Mouse (Mus musculus): ENCODE data around the gene Fam161a. TPM values are rescaled to one million over a fixed set of nuclear protein-coding genes. Genes with fewer than 3 reads are reported as not detected.
"Not testable (repeated sequence)": the region's sequence is repeated elsewhere in the genome, so short reads cannot be mapped to it uniquely, and the experiment has no call there.

Fam161a gene
- polyA plus RNA-seq, 1 experiment from 2014 or later = 7.7 TPM

DNA sequence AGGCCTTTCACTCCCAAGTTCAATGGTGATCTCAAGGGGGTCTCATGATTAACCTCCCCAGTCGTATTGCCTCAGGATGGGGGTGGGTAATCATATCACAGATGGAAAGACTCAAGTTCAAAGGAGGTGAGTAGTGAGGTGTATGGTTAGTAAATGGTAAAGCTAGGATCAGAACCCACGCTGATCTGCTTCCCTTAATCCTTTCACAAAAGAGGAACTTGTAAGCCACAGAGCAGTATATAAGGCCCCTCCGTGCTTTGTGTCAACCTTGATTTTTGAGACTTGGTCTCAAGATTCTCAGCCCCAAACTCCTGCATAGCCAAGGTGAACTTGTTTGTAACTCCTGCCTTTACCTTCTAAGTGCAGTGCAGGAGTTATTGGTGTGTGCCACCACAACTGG lies 16.8 kb downstream of the Fam161a start:
- Histone ChIP-seq H3K36me3 (no peaks in the 10 kb centered on the region), H3K4me1 (no peaks in the 10 kb centered on the region), H3K9ac (no peak overlapping the region), H3K27ac (no peak overlapping the region), H3K4me3 (no peak overlapping the region), H3K9me3 (replicated peaks) (no peaks in the 10 kb centered on the region), H3K4me2 (replicated peaks) (no peak overlapping the region), H3K27me3 (no peaks in the 10 kb centered on the region)
- 79% methylated on average over 3 of the region's 3 CpGs for WGBS
- ATAC-seq (ENCODE audit: low FRiP score) = no peak

DNA sequence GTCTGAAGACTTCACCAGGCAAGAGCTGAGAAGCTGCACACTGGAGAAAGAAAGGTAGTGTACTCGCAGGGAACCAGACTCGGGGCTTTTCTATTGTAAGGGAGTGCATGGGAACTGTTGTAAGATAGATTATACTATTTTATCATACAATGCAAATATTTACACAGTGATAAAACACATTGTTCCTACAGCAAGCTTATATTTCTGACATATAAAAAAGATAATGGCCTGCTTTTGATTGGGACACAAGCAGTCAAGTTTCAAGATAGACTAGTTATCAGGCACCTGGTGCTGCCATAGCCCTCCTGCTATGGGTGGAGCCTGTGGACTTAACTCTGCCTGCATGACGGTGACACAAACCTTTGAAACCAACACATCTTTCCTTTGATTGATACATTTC lies 21.6 kb downstream of the Fam161a start:
- Histone ChIP-seq H3K4me1 (no peaks in the 10 kb centered on the region), H3K4me3 (no peak overlapping the region), H3K9ac (no peak overlapping the region), H3K9me3 (replicated peaks) (no peaks in the 10 kb centered on the region), H3K27ac (no peak overlapping the region), H3K4me2 (replicated peaks) (no peak overlapping the region), H3K36me3 (no peaks in the 10 kb centered on the region), H3K27me3 (no peaks in the 10 kb centered on the region)
- 76% methylated on average over 3 of the region's 3 CpGs for WGBS
- ATAC-seq (ENCODE audit: low FRiP score) = no peak

GRCm38 (mm10) chr11:23029399-23029798 lies 22.1 kb downstream of the Fam161a start:
- Histone ChIP-seq H3K4me2 (replicated peaks) (no peak overlapping the region), H3K4me1 (no peaks in the 10 kb centered on the region), H3K4me3 (no peak overlapping the region), H3K36me3 (no peaks in the 10 kb centered on the region), H3K27me3 (no peaks in the 10 kb centered on the region), H3K9ac (no peak overlapping the region), H3K27ac (no peak overlapping the region), H3K9me3 (replicated peaks) (no peaks in the 10 kb centered on the region)
- 81% methylated on average over 6 of the region's 6 CpGs for WGBS
- no peak for ATAC-seq (ENCODE audit: low FRiP score)

DNA sequence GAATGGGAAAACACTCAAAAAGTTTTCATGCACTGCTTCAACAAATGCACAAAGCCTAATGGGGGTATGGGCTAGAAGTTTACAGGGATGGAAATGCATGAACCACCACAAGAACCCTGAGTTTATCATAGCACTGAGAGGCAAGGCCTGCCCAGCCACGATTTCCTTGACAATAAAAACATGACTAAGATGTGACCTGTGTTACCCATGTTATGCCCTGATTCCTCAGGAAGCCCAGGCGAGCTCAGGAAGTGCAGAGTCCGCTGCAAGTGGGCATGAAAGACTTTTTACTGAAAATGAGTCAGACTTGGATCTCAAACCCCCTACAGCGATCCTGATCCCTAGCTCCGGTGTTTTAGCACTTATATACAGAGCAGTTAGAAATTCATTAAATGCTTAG lies 39.9 kb downstream of the Fam161a start:
- Histone ChIP-seq H3K27ac (no peak overlapping the region), H3K36me3 (no peaks in the 10 kb centered on the region), H3K4me3 (no peak overlapping the region), H3K9me3 (replicated peaks) (no peaks in the 10 kb centered on the region), H3K9ac (no peak overlapping the region), H3K4me2 (replicated peaks) (no peak overlapping the region), H3K27me3 (no peaks in the 10 kb centered on the region), H3K4me1 (peaks cover 8% of the 10 kb centered on the region; the same call in 1 of the 2 replicates)
- no peak for ATAC-seq (ENCODE audit: low FRiP score)
- 71% methylated on average over 5 of the region's 5 CpGs for WGBS

DNA sequence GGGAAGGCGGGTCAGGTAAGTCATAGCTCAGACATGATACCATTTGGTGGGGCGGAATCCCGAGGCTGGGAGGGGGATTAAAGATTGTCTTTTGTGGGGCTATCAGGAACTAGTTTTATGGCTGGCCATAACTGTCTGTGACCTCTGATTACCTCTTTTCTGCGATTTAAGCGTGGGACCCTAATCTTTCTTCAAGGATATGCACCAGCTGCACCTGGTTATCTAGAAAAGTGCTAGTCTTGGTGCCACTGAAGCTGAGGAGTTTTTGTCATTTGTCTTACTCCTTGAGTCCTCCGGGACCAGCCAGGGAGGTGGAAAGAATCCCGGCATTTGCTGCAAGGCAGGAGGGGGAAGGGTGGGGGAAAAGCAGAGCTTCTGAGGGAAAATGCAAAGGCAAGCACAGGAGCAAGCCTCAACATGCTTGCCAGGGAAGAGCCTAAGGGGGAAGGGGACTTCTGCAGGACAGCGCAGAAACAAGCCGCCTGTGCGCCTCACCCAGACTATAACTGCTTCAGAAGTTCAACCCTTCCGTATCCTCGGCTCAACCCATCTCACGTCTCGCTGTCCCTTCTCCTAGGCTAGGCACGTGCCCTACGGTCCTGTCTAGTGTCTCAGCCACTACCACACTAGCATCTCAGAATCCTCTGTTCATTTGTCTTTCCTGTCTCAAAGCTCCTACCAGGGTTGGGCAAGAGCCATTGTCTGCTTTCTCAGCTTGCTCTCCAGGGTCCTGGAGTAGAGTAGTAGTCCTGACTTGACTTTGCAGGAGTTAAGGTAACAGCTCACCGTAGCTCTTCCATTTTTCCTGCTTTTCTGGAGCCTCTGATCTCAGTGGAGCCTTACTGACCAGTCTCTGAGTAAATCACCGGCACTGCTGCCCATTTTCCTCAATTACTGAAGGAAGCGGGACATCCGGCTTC lies 40.6 kb downstream of the Fam161a start:
- WGBS = 40% methylated on average over 20 of the region's 20 CpGs
- no peak for ATAC-seq (ENCODE audit: low FRiP score)
- Histone ChIP-seq H3K9ac (no peak overlapping the region), H3K27me3 (no peaks in the 10 kb centered on the region), H3K4me1 (peaks cover 8% of the 10 kb centered on the region; the same call in 1 of the 2 replicates), H3K4me3 (no peak overlapping the region), H3K9me3 (replicated peaks) (no peaks in the 10 kb centered on the region), H3K36me3 (no peaks in the 10 kb centered on the region), H3K27ac (no peak overlapping the region), H3K4me2 (replicated peaks) (peak overlapping the region; percentile 1)

DNA sequence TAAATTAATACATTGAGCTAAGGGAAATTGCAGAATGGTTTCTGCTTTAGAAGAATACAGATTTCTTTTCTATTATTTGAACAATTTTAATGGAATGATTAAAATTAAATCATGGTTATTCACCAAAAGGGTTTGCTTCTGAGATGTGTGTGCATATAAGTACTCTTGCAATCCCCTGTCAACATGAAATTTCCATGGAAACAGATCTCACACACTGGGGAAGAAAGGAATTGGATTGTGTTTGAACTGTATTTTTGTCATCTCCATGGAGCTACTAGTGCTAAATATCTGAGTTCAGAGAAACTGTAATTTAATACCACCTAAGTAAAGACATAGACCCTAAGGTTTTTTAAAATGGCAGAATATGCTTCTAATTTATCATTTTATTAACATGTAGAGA lies 42.3 kb downstream of the Fam161a start:
- Histone ChIP-seq H3K36me3 (no peaks in the 10 kb centered on the region), H3K9ac (no peak overlapping the region), H3K27me3 (no peaks in the 10 kb centered on the region), H3K9me3 (replicated peaks) (no peaks in the 10 kb centered on the region), H3K4me3 (no peak overlapping the region), H3K4me1 (peaks cover 8% of the 10 kb centered on the region; the same call in 1 of the 2 replicates), H3K4me2 (replicated peaks) (no peak overlapping the region), H3K27ac (no peak overlapping the region)
- ATAC-seq (ENCODE audit: low FRiP score) = no peak

GRCm38 (mm10) chr11:23052353-23052752 lies 45.0 kb downstream of the Fam161a start:
- Histone ChIP-seq H3K9me3 (replicated peaks) (no peaks in the 10 kb centered on the region), H3K27ac (no peak overlapping the region), H3K4me1 (peaks cover 8% of the 10 kb centered on the region; the same call in 1 of the 2 replicates), H3K4me3 (no peak overlapping the region), H3K27me3 (no peaks in the 10 kb centered on the region), H3K9ac (no peak overlapping the region), H3K36me3 (no peaks in the 10 kb centered on the region), H3K4me2 (replicated peaks) (no peak overlapping the region)
- whole genome bisulfite sequencing = 66% methylated on average over 4 of the region's 4 CpGs
- ATAC-seq (ENCODE audit: low FRiP score) = no peak

DNA sequence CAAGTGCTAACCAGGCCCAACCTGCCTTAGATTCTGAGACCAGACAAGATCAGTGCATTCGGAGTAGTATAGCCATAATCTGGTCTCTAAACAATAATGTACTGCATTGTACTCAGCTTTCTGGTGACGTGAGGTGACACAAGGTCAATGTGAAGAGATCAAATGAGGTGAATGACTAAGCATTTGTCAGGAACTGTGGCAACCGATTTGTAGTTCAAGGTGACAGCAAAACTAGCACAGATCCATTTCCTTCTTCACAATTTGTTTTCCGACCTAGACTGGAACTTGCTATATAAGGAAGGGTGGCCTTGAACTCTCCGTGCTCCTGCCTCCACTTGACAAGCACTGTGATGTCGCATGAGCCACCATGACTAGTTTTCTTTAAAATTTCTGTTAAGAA lies 55.8 kb downstream of the Fam161a start:
- Histone ChIP-seq H3K27ac (no peak overlapping the region), H3K4me3 (no peak overlapping the region), H3K4me2 (replicated peaks) (no peak overlapping the region), H3K36me3 (no peaks in the 10 kb centered on the region), H3K9ac (no peak overlapping the region; the same call in 1 of the 2 replicates), H3K27me3 (no peaks in the 10 kb centered on the region), H3K4me1 (0 out of 2 replicates have a peak, but pooled peaks cover under 1% of the 10 kb centered on the region), H3K9me3 (replicated peaks) (no peaks in the 10 kb centered on the region)
- ATAC-seq (ENCODE audit: low FRiP score) = no peak
- 83% methylated on average over 6 of the region's 6 CpGs for WGBS

DNA sequence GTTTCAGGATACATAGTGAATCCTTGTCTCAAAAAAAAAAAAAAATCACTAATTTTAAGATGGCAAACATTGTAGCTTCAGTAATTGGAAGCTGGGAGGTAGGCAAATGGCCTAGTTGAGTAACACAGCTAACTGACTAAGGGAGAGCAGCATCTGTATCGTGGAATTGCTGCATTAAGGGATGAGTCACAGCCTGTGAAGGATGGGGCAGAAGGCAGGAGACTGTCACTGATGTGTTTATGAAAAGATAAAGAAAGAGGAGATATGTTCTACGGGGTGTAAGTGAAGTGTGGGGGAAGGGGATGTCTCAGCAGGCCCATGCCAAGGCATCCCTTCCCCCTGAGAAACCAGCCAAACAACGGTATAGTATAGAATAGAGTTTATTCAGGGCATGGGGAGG lies 56.5 kb downstream of the Fam161a start:
- Histone ChIP-seq H3K4me1 (0 out of 2 replicates have a peak, but pooled peaks cover 2% of the 10 kb centered on the region), H3K36me3 (no peaks in the 10 kb centered on the region), H3K27ac (no peak overlapping the region), H3K4me2 (replicated peaks) (no peak overlapping the region), H3K4me3 (no peak overlapping the region), H3K9me3 (replicated peaks) (no peaks in the 10 kb centered on the region), H3K9ac (no peak overlapping the region), H3K27me3 (no peaks in the 10 kb centered on the region)
- ATAC-seq (ENCODE audit: low FRiP score) = no peak
- 70% methylated on average over 3 of the region's 3 CpGs for WGBS

- 49% methylated on average over 3 of the region's 3 CpGs for WGBS
- not testable (repeated sequence) for H3K9me3 ChIP-seq (replicated peaks); ATAC-seq (ENCODE audit: low FRiP score); H3K4me1 ChIP-seq; H3K27me3 ChIP-seq; H3K4me2 ChIP-seq (replicated peaks); H3K36me3 ChIP-seq; H3K4me3 ChIP-seq; H3K9ac ChIP-seq; H3K27ac ChIP-seq
Observed at GRCm38 (mm10) chr11:23064276-23064675, 56.9 kb downstream of the Fam161a start.

DNA sequence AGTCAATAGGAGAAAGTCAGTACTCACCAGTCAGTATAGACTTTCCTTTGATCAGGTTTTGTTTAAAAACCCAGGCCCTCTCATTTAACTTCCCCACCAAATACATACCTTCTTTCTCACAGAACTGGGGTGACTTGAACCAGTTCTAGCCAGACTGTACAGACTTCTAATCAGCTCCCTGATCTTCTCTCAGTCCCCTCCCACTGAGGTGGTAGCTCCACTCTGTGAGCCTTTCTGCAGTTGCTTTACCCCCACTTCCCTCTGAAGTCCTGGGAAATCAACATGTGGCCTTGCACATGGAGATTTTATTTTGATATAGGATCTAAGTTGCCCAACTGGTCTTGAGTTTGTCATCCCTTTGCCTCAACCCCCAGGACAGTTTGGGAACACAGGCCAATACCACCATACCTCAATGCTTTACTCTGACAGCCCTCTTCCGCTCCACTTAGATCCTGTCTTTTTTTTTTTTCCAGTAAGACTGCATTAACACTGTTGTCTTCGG lies 57.9 kb downstream of the Fam161a start:
- WGBS = 86% methylated on average over 2 of the region's 2 CpGs
- no peak overlapping the region for H3K9ac ChIP-seq
- ATAC-seq (ENCODE audit: low FRiP score) = no peak
- H3K9me3 ChIP-seq (replicated peaks) = no peaks in the 10 kb centered on the region
- H3K27ac ChIP-seq = no peak overlapping the region
- no peak overlapping the region for H3K4me2 ChIP-seq (replicated peaks)
- no peaks in the 10 kb centered on the region for H3K36me3 ChIP-seq
- H3K27me3 ChIP-seq = no peaks in the 10 kb centered on the region
- 0 out of 2 replicates have a peak, but pooled peaks cover 2% of the 10 kb centered on the region for H3K4me1 ChIP-seq
- H3K4me3 ChIP-seq = no peak overlapping the region

- WGBS = 1% methylated on average over 49 of the region's 49 CpGs
- ATAC-seq (ENCODE audit: low FRiP score) = peak; percentile 100
Observed at GRCm38 (mm10) chr11:23067395-23068136, 60.2 kb downstream of the Fam161a start.

More at GRCm38 (mm10) chr11:23067395-23068136, 60.2 kb downstream of the Fam161a start:
- Histone ChIP-seq H3K27ac (peak overlapping the region; percentile 84), H3K4me2 (replicated peaks) (peak overlapping the region; percentile 65), H3K36me3 (no peaks in the 10 kb centered on the region), H3K9ac (peak overlapping the region; percentile 78), H3K4me1 (0 out of 2 replicates have a peak, but pooled peaks cover 2% of the 10 kb centered on the region), H3K4me3 (peak overlapping the region; percentile 69), H3K27me3 (no peaks in the 10 kb centered on the region), H3K9me3 (replicated peaks) (no peaks in the 10 kb centered on the region)

Data from hindbrain, embryonic 12.5 days (tissue).